Mouse (Mus musculus): ENCODE data around the gene Rarres1. TPM values are rescaled to one million over a fixed set of nuclear protein-coding genes. Genes with fewer than 3 reads are reported as not detected.

Gene Rarres1
- total RNA-seq (2015; ENCODE audit: low replicate concordance), result not detected in 2 replicates
- not detected in 2 replicates for total RNA-seq (2017; ENCODE audit: low replicate concordance)

DNA sequence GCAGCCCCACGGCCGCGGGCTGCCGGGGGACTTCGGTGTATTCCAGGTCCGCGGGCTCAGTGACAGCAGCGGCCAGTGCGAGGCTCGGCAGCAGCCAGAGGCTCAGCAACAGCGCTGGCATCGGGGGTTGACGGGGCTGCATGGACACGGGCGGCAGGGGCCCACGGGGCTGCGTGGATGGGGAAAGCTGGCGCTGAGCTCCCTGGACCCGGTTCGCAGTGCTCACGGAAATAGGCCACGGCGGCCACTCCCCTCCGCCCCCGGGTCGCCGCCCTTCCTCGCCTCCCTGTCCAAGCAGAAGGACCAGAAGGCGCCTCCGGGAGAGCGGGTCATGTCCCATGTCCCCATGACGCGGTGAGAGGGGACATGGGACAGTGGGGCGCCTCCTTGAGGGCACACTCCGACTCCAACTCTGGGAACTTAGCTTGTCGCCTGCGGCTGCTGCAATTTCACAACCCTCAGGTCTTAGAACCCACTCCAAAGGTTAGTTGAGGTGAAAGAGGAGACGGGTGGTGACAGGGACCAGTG is at the start of gene Rarres1:
Gene Rarres1, minus strand, starts transcription at position 250 of the 528 bp plus-strand sequence.
- no peak for ATAC-seq (replicated peaks; ENCODE audit: low FRiP score, poor library complexity, severe bottlenecking)

DNA sequence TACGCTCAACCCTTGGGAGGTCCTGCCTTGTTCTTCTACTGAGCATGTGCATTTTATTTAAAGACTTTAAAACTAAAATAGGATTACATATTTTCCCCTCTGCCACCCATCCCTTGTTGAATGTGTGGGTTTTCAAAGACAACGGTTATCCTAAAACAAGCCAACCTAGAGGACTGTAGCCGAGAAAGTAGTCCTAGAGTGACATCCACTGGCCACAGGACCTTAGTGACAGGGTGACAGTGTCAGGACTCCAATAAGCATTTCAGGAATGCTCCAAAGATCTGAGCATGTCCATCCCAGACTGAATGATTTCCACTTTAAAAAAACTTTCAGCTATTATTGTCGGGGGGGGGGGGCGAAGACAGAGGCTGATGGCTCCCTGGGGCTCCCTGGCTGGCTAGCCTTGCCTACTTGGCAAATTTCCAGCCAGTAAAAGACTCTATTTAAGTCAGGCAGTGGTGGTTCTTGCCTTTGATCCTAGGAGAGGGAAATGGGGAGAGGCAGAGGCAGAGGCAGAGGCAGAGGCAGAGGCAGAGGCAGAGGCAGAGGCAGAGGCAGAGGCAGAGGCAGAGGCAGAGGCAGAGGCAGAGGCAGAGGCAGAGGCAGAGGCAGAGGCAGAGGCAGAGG is 49.5 kb upstream of the Rarres1 start:
- peak; percentile 67 for ATAC-seq (replicated peaks; ENCODE audit: low FRiP score, poor library complexity, severe bottlenecking)

DNA sequence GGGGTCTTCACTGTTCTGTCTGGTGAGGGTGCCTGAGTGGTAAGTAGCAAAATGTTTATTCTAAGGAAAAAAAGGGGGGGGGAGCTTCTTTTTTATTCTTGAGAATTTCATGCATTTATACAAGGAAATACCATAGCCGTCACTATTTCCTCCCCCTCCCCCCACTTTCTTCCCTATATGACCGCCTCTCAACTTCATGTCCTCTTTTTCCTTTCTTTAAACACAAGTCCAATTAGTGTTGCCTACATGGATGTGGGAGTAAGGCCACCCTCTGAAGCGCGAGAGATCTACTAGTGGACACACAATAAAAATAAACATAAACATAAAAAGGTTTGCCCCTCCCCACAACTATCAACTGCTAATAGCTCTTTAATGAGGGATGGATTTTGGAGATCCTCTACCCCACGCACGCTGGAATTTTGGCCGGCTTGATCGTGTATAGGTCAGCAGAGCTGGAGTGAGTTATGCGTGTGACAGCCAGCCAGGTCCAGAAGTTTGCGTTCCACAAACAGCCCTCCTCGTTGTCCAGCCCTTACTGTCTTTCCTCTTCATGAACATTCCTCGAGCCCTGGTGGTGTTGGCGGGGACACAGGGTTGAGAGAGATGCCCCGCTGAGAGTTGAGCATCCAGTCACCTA is 42.5 kb upstream of the Rarres1 start:
- no peak for ATAC-seq (replicated peaks; ENCODE audit: low FRiP score, poor library complexity, severe bottlenecking)

DNA sequence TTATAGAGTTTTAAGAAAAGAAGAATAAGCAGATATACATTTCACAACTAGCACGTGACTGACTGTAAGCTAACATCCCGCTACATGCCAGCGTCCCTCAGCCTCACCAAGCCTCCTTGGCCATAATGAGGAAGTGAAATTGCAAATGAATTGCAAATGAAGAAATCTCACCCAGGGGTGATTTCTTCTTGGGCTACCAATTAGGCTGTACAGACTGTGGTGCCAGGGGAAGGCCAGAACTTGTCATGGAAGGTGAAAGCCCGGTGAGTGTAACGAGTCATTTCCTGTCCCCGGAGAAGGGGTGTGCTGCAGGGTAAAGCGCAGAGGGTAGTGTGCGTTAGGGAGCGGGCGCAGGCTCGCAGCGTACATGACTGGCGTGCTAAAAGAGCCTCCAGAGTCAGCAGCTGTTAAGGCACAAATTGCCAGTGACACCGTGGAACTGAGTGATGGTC is 41.9 kb upstream of the Rarres1 start:
- no peak for ATAC-seq (replicated peaks; ENCODE audit: low FRiP score, poor library complexity, severe bottlenecking)

DNA sequence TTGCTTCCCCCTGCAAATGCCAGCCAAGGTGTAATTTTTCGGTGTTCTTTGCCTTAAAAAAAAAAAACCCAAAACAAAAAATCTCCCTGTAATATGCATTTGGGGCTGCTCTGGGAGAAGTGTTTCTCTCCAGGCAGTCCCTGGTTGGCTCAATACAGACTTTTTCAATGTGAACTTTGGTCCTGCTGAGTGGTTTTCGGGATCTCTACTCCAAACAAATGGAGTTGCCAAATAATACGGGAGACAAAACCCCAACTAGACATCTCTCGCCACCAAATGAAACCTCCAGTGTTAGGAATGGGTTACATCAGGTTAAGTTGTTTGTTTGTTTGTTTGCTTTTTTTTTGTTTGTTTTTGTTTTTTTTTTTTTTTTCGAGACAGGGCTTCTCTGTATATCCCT is 39.9 kb upstream of the Rarres1 start:
- ATAC-seq (replicated peaks; ENCODE audit: low FRiP score, poor library complexity, severe bottlenecking), result no peak

DNA sequence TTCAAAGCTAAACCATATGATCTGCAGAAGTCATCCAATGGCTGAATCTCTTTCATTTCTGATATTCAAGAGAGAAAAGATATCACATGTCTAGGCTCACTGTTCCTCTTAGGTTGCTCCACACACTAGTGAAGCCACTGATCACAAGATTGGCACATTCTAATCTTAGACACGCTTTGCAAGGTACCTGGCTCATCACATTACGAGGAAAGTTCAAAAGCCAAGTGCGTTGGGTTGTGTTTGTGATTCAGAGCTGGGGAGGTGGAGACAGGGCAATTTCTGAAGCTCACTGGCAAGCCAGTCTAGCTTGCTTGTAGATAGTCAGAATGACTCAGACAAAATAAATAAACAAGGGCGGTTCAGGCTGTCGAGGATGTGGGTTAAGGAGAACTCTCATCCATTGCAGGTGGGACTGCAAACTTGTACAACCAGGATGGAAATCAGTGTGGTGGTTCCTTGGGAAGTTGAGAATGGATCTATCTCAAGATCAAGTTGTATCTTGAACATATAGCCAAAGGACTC is 38.7 kb upstream of the Rarres1 start:
- no peak for ATAC-seq (replicated peaks; ENCODE audit: low FRiP score, poor library complexity, severe bottlenecking)

DNA sequence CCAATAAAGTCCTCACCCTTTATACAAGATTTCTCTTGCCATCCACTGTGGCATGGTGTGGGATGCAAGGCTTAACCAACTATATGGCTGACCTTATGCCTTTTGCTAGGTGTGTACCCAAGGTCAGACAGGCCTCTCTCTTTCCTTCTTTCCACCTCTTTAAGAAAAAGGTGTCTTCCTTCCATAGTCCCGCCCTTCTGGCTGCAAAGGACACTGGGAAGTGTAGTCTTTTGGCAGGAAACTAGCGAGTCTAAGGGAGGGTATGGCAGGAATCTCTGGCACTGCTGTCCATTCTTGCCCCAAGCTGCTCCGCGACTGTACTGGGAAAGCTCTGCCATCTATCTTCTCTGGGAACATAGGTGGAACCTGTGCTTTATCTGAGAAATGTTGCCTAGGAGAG is 38.0 kb upstream of the Rarres1 start:
- no peak for ATAC-seq (replicated peaks; ENCODE audit: low FRiP score, poor library complexity, severe bottlenecking)

DNA sequence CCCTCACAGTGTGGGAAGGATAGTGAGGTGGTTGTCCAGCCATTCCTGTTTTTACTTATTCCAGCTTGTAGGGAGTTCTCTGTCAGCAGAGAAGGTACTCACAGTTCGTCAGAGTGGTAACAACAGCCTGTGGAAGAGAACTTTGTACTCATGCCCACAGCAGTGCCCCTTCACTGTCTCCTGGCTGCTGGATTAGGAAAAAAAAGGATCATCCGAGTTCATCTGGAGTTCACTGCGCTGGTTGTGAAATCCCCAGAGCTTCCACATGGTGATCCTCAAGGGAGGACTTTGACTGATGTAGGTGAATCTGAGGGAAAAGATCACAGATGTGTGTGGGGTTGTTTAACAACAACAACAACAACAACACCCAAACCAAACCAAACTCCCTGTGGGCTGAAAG is 35.9 kb upstream of the Rarres1 start:
- ATAC-seq (replicated peaks; ENCODE audit: low FRiP score, poor library complexity, severe bottlenecking), result no peak

DNA sequence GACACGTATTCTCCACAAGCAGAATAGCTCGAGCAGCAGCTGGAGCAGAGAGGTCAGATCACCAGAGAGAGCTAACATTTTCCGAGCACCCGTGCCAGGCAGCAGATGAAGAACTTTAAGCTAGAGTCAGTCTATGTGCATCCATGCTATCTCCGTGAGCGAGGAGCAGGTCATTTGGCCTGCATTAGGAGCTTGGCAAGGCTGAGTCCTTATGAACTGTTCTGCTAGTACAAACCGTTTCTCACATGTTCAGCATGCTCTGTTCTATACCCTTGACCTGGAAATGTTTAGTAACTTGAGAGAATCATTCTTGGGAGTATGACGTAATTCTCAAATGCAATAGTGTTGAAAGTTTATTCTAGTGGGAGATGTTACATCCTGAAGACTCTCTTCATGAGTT is 28.3 kb upstream of the Rarres1 start:
- ATAC-seq (replicated peaks; ENCODE audit: low FRiP score, poor library complexity, severe bottlenecking), result no peak

DNA sequence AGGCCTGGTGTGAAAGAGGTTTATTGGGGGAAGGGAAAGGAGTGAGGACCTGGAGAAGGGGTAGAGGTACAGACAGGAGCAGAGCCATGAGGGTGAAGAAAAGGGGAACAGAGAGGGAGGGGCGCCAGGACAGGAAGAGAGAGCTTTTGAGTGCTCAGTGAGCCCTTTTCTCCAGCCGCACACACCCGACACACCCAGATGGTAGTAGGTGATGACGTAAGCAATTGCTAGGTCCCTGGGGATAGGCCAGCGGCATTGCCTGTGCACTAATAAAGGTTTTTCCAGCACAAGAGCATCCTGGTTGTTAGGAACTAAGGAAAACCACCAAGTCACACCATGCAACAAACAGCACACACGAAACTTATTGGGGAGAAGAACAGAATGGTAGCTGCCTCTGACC is 9.4 kb upstream of the Rarres1 start:
- no peak for ATAC-seq (replicated peaks; ENCODE audit: low FRiP score, poor library complexity, severe bottlenecking)

DNA sequence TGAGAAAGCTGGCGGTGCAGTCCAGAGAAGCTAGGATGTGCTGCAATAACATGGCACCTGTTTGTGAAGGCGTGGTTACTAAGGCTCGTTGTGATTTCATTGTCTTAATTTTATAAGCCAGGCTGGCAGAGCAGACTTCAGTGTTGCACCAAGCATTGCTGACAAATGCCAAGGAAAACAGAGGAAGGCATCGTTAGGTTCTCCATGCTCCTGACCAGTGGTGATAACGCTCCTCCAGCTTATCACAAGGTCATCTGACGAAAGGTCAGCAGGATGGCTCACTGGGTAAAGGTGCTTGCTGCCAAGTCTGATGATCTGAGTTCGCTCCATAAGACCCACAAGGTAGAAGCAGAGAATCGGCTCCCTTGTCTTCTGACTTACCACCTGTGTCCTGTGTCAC is 7.4 kb upstream of the Rarres1 start:
- ATAC-seq (replicated peaks; ENCODE audit: low FRiP score, poor library complexity, severe bottlenecking), result no peak

DNA sequence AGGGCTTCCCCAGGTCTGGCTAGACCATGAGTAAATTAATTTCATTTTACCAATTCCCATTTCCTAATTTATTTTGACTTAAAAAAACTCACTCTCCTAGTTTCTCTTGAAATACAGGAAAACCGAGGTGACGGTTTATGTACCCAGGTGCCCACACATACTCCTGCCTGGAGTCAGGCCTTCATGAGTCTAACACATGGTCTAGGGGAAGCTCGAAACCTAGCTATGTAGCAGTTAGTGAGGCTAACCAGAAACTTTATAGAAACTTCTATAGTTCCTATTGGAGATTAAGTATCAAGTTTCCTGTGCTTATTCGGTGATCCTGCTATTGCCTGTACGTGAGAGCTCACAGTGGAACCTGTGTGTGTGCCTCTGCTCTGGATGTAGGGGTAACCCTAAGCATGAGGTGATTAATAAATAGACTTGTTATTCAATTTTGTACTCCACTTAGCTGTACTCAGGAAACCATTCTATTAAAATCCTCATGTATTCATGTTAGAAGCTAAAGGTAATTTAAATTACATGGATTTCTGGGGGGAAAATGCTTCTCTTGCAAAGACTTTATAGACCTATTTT is 5.3 kb upstream of the Rarres1 start:
- no peak for ATAC-seq (replicated peaks; ENCODE audit: low FRiP score, poor library complexity, severe bottlenecking)

DNA sequence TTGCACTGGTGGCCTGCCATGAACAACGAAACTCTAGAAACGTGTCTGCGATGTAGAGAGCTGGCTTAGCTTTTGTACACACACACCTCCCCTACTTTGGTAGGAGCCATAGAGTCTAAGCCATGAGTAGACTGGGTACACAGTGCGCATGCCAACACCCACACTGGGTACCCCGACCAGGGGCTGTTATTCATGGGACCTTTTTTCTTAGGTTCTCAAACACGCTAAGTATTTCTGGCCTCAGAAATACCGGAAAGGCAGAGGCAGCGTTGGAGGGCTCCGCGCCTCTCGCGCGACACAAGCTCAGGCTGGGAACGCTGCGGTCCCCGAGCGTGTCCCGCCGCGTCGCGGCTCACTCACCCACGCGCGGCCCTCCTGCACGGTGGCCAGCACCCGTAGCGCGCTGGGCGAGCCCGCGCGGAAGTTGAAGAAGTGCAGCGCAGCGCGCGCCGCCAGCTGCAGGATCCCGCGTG is 486 bp downstream of the Rarres1 start:
- no peak for ATAC-seq (replicated peaks; ENCODE audit: low FRiP score, poor library complexity, severe bottlenecking)

DNA sequence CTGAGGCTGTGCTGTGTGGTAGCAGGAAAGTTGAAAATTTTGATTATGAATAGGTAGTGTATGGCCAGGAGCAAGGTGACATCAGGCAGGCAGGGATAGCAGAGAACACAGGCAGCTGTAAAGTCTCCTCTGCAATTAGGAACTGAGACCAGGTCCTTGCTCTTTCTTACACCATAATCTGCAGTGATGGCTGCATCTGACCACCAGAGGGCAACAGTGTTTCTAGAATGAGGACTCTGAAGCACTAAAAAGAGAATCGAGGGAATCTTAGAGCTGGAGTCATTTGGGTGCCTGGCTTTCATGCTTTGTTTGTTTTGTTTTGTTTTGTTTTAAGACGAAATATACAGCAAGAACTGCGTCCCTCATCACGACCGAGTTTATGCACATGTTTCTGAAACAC is 2.5 kb downstream of the Rarres1 start:
- peak; percentile 78 for ATAC-seq (replicated peaks; ENCODE audit: low FRiP score, poor library complexity, severe bottlenecking)

DNA sequence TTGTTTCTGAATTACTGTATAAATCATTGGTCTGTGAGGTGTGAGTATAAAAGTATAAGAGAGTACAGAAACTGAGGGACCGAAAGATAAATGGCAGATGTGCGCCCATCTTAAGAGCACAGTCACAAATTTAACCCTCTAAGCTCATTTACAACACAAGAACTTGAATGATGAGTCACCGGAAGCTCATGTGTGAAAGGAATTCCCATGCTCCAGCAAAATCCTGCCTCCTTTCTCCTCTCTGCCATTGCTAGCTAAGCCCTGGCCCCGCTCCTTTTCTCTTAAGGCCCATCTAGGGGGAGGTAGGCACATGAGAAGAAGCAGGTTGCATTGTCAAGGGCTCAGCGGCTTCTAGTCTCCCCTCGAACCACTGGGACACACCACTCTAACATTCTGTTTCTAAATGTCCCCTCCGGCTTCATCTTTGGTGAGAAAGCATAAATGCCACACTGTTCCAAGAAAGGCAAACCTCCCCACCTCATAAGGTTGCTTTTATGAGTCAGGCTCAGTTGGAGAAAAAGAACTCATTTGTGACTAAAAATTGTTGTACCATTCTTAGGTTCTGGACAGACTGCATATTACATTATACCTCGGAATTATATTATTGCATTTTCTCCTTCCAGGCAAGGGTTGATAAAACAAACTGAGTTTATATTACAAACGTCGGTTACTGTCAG is 7.0 kb downstream of the Rarres1 start:
- ATAC-seq (replicated peaks; ENCODE audit: low FRiP score, poor library complexity, severe bottlenecking), result no peak

DNA sequence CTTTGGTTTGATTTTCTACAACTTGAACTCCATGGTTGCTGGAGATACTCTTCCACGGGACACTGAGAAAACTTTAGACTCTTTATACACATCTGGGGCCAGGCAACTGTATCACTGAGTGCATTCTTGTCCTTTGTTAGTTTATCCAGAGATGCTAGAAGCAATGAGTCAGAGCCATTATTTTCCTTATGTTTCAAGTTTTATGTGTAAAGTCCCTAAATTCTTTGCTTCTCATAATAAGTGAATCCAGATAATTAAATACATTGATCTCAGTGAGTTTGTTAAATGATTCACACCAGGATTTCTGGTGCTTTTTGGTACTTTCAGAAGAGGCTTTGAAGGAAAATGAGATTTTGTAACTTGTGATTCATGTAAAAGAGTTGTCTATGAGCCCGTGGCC is 10.0 kb downstream of the Rarres1 start:
- ATAC-seq (replicated peaks; ENCODE audit: low FRiP score, poor library complexity, severe bottlenecking), result no peak

DNA sequence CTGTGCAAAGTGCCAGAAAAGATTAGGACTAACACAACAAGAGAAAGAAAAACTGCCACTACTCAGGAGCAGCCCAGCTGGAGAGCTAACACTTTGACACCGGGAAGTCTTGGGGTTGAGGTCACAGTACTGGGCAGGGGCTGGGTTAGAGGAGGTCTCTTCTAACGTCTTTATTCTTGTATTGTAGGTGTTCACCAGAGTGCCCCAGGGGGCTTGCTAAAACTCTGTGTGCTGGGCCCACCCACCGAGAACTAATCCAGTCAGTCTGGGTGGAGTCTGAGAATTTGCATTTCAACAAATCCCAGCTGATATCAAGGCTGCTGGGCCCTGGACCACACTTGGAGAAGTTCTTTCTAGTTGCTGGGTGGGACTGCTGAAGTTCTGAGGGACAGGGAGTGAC is 11.4 kb downstream of the Rarres1 start:
- no peak for ATAC-seq (replicated peaks; ENCODE audit: low FRiP score, poor library complexity, severe bottlenecking)

DNA sequence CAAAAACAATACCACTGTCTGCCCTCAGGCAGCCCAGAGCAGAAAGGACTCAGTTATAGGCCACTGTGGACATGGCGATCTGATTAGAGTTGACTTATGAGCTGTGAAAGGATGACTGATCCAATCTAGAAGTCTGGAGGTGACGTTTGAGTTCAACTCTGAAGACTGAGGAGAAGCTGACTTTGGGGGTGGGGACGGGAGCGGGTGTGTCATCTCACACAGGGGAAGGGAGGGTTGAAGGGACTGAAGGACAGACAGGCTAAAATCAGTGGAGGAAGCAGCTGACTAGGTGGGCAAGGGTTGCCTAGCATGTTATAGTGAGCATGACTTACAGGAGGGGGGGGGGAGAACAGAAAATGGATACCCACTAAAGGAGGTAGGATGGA is 15.9 kb downstream of the Rarres1 start:
- ATAC-seq (replicated peaks; ENCODE audit: low FRiP score, poor library complexity, severe bottlenecking), result no peak

DNA sequence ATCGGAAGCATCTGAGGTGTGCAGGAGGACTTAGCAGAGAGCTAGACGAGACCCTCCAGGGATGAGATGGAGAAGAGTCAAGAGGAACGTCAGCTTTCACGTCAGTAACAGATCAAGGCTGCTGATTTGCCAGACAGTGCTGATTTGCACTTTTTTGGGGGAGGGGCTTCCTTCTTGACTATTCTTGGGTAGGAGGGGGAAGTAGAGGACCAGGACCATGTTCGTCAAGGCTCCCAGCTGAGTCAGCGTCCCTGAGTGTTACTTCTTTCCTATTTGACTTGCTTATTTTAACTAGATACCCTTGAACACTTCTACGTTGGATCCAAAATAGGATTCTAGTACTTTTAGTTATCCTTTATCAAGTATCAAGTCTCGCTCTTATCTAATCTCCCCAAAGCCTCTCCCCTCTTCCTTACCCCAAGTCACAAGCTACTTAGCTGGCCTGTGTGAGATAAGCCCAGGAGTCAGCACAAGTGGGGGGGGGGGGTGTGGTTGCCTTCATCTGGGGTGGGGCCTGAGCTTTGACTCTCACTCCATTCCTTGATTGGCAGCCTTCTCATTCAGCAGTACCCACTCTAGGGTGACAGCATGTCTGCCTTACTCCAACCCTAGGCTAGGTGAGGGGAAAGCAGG is 16.4 kb downstream of the Rarres1 start:
- no peak for ATAC-seq (replicated peaks; ENCODE audit: low FRiP score, poor library complexity, severe bottlenecking)

DNA sequence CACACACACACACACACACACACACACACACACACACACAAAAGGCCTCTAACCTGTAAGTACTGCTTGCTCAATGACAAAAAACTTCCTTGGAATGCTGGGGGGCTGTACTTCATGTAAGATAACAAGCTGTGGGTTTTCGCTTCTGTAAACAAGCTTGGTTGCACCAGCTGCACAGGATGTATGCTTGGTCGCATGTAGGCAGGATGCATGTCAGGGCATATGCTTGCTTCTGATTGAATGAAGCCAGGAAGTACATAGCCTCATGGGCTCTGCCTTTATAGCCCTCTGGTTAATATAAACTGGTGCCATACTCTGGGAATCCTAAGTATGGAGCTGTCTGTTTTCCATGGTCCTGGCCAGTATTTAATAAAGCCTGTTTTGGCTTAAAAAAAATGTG is 17.3 kb downstream of the Rarres1 start:
- ATAC-seq (replicated peaks; ENCODE audit: low FRiP score, poor library complexity, severe bottlenecking), result no peak
